Mouse (Mus musculus): ENCODE measurements around the gene Aqp9. TPM values are rescaled to one million over a fixed set of nuclear protein-coding genes. Genes with fewer than 3 reads are reported as not detected.
A peak's percentile ranks its signal among the peaks of the same experiment; 100 is the strongest.

The Aqp9 gene
- polyA plus RNA-seq, 1 experiment from 2014 or later, result 9.3 TPM

DNA sequence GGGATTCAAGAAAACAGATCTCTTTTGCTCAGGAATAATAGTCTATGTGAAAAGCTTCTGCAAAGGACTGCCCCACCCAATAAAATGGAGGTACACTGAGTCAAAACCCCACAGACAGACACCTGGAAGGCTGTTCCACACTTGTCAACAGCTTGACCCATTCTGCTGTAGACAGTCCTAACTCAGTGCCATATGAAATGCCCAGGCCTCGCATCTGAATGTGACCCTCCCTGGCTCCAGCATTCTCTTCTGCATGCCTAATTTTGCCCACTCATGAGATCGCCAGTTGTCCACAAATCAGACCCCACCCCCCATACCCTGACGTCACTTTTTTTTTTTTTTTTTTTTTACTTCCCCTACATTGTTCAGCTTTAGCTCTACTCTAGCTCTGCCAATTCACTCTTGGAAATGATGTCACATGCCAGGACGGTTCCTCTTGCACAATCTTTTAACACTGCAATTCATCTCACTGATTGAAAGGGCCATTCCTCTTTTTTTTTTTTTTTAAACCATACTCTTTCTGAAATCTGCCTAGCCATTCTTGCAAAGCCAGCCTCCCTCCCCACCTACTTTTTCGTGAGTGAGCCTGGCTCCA, 1.5 kb downstream of the Aqp9 start:
- H3K4me3 ChIP-seq (replicated peaks), result peak overlapping the region; percentile 24
- peak overlapping the region; percentile 56 for H3K9ac ChIP-seq
- H3K27ac ChIP-seq, result peak overlapping the region; percentile 99
- ATAC-seq (ENCODE audit: low read depth) (no peak), DNase-seq (no peak)
- H3K4me1 ChIP-seq (replicated peaks), result peaks cover 80% of the 10 kb centered on the region
- H3K27me3 ChIP-seq, result no peaks in the 10 kb centered on the region
- peak overlapping the region; percentile 60 for H3K4me2 ChIP-seq
- WGBS (ENCODE audit: insufficient replicate concordance), result 27% methylated on average over 5 of the region's 5 CpGs
- H3K36me3 ChIP-seq, result no peaks in the 10 kb centered on the region
- H3K9me3 ChIP-seq (replicated peaks), result no peaks in the 10 kb centered on the region

DNA sequence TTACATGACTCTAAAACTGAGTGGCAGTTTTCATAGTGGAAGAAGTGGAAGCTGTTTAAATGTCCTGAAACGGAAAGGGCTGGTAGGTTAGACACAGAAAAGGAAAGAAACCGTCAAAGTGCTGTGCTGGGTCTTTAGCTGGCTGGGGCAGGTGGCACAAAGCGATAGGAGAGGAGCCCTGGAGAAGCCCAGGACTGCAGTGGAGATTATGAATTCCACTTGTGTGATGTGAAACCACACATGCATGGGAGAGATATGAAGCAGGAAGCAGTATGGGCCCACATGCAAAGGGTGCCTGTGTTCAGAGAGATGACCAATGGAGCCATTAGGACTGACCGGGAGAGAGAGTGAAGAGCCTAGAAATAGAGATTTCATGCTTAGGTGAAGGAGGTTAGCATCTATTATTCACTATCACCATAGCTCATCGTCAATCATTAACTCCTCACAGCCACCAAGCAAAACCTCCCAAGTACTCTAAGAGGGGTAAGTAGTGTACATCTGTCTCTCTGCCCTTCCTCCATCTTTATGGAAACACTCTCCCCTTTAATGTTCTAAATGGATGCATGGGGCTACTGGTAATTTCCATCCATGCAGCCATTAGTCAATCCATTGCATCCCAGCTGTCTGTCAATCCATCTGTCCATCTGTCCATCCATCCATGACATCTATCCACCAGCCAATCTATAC, 2.3 kb downstream of the Aqp9 start:
- Histone ChIP-seq H3K36me3 (no peaks in the 10 kb centered on the region), H3K4me1 (replicated peaks) (peaks cover 83% of the 10 kb centered on the region), H3K27ac (peak overlapping the region; percentile 99), H3K9ac (peak overlapping the region; percentile 73), H3K27me3 (no peaks in the 10 kb centered on the region), H3K4me3 (replicated peaks) (peak overlapping the region; percentile 29), H3K4me2 (peak overlapping the region; percentile 60), H3K9me3 (replicated peaks) (no peaks in the 10 kb centered on the region)
- ATAC-seq (ENCODE audit: low read depth), result peak; percentile 94
- DNase-seq, result peak; percentile 89
- 26% methylated on average over 5 of the region's 5 CpGs for WGBS (ENCODE audit: insufficient replicate concordance)

GRCm38 (mm10) chr9:71165510-71165909, 3.0 kb downstream of the Aqp9 start:
- Histone ChIP-seq H3K36me3 (no peaks in the 10 kb centered on the region), H3K4me3 (replicated peaks) (peak overlapping the region; percentile 29; the same call in 1 of the 2 replicates), H3K9ac (peak overlapping the region; percentile 73), H3K4me1 (replicated peaks) (peaks cover 89% of the 10 kb centered on the region), H3K9me3 (replicated peaks) (no peaks in the 10 kb centered on the region), H3K27me3 (no peaks in the 10 kb centered on the region), H3K27ac (peak overlapping the region; percentile 99), H3K4me2 (peak overlapping the region; percentile 60)
- peak; percentile 35 for ATAC-seq (ENCODE audit: low read depth)
- 11% methylated on average over 2 of the region's 2 CpGs for WGBS (ENCODE audit: insufficient replicate concordance)
- no peak for DNase-seq

DNA sequence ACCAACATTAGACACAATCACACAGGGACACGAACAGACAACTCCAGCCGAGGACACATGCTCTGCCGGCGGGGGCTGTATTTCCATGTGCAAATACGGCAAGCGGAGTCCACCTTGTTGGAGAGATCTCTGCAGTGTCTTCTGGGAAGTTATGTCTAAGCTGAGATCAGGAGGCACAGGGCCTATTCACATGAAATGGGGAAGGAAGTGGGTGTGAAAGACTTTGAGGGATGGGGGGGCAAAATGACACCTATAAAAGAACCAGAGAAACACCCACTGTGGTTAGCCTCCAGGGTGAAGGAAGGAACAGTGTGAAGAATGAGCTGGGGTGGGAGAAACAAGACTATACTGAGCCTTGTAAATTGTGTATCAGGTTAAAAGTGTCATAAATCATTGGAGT, 3.4 kb downstream of the Aqp9 start:
- Histone ChIP-seq H3K4me3 (replicated peaks) (peak overlapping the region; percentile 29), H3K27ac (peak overlapping the region; percentile 99)
- WGBS (ENCODE audit: insufficient replicate concordance), result 24% methylated on average over 6 of the region's 6 CpGs

GRCm38 (mm10) chr9:71164353-71164752, 4.1 kb downstream of the Aqp9 start:
- Histone ChIP-seq H3K27ac (peak overlapping the region; percentile 99), H3K9me3 (replicated peaks) (no peaks in the 10 kb centered on the region), H3K4me2 (peak overlapping the region; percentile 60), H3K27me3 (no peaks in the 10 kb centered on the region), H3K36me3 (no peaks in the 10 kb centered on the region), H3K4me1 (replicated peaks) (peaks cover 98% of the 10 kb centered on the region), H3K4me3 (replicated peaks) (peak overlapping the region; percentile 28; the same call in 1 of the 2 replicates), H3K9ac (peak overlapping the region; percentile 73)
- 63% methylated on average over 3 of the region's 3 CpGs for WGBS (ENCODE audit: insufficient replicate concordance)
- DNase-seq (no peak), ATAC-seq (ENCODE audit: low read depth) (peak; percentile 6; the same call in 1 of the 2 replicates)

More for the DNA sequence above, 3.4 kb downstream of the Aqp9 start:
- ATAC-seq (ENCODE audit: low read depth), result no peak
- no peaks in the 10 kb centered on the region for H3K36me3 ChIP-seq
- H3K4me1 ChIP-seq (replicated peaks), result peaks cover 94% of the 10 kb centered on the region
- no peak for DNase-seq
- H3K9ac ChIP-seq, result peak overlapping the region; percentile 73
- no peaks in the 10 kb centered on the region for H3K27me3 ChIP-seq
- H3K4me2 ChIP-seq, result peak overlapping the region; percentile 60
- H3K9me3 ChIP-seq (replicated peaks), result no peaks in the 10 kb centered on the region

GRCm38 (mm10) chr9:71162858-71163740, 5.4 kb downstream of the Aqp9 start:
- DNase-seq (no peak), ATAC-seq (ENCODE audit: low read depth) (peak; percentile 17; the same call in 1 of the 2 replicates)
- peak overlapping the region; percentile 99 for H3K27ac ChIP-seq
- H3K9me3 ChIP-seq (replicated peaks), result no peaks in the 10 kb centered on the region
- H3K36me3 ChIP-seq, result no peaks in the 10 kb centered on the region
- H3K27me3 ChIP-seq, result no peaks in the 10 kb centered on the region
- H3K4me1 ChIP-seq (replicated peaks), result peaks cover 98% of the 10 kb centered on the region
- peak overlapping the region; percentile 46 for H3K4me3 ChIP-seq (replicated peaks)
- peak overlapping the region; percentile 60 for H3K4me2 ChIP-seq
- H3K9ac ChIP-seq, result peak overlapping the region; percentile 70
- WGBS (ENCODE audit: insufficient replicate concordance), result 28% methylated on average over 12 of the region's 12 CpGs

- 26% methylated on average over 8 of the region's 8 CpGs for WGBS (ENCODE audit: insufficient replicate concordance)
- H3K9ac ChIP-seq, result peak overlapping the region; percentile 70
- DNase-seq, result no peak
- peak overlapping the region; percentile 99 for H3K27ac ChIP-seq
- H3K27me3 ChIP-seq, result no peaks in the 10 kb centered on the region
- H3K4me2 ChIP-seq, result peak overlapping the region; percentile 60
- H3K4me3 ChIP-seq (replicated peaks), result peak overlapping the region; percentile 46
- no peaks in the 10 kb centered on the region for H3K36me3 ChIP-seq
- peaks cover 99% of the 10 kb centered on the region for H3K4me1 ChIP-seq (replicated peaks)
- ATAC-seq (ENCODE audit: low read depth), result no peak
- H3K9me3 ChIP-seq (replicated peaks), result no peaks in the 10 kb centered on the region
Measured at GRCm38 (mm10) chr9:71162131-71162857, 6.2 kb downstream of the Aqp9 start.

DNA sequence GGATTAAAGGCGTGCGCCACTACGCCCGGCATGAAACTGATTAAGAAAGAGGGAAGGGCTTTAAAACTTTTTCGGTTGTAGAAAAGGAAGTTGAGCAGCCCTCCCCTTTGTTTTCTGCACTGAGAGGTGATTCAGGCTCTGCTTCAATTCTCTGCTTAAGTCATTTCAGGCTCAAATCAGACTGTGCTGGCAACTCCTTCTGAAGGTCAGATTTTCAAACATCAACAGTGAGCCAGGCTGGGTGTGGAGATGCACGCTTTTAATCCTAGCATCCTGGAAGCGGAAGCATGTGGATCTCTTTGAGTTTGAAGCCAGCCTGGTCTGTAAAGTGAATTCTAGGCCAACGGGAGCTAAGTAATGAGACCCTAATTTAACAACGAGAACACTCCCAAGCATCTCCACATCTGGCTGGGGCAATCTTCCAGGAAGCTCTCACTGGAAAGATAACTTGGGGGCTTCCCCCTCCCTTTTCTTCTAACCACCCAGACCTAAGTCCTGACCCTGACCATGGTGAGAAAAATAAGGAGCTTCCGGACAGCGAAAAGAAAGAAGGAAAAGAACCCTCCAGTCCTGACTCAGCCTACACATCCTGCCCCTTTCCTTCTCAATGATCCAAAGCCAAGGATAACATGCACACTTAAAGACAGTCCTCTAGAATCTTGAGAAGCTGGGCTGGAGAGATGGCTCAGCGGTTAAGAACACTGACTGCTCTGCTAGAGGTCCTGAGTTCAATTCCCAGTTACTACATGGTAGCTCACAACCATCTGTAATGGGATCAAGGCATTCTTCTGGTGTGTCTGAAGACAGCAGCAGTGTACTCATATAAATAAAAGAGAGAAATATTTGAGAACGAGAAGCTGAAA, 7.4 kb downstream of the Aqp9 start:
- DNase-seq, result no peak
- no peak for ATAC-seq (ENCODE audit: low read depth)
- Histone ChIP-seq H3K36me3 (no peaks in the 10 kb centered on the region), H3K27me3 (no peaks in the 10 kb centered on the region), H3K4me2 (peak overlapping the region; percentile 36), H3K4me3 (replicated peaks) (peak overlapping the region; percentile 29), H3K27ac (peak overlapping the region; percentile 88), H3K4me1 (replicated peaks) (peaks cover 99% of the 10 kb centered on the region), H3K9ac (peak overlapping the region; percentile 49), H3K9me3 (replicated peaks) (no peaks in the 10 kb centered on the region)
- WGBS (ENCODE audit: insufficient replicate concordance), result 52% methylated on average over 13 of the region's 13 CpGs

- H3K9me3 ChIP-seq (replicated peaks), result no peaks in the 10 kb centered on the region
- 80% methylated on average over 5 of the region's 5 CpGs for WGBS (ENCODE audit: insufficient replicate concordance)
- H3K4me3 ChIP-seq (replicated peaks), result no peak overlapping the region
- ATAC-seq (ENCODE audit: low read depth) (no peak), DNase-seq (no peak)
- no peak overlapping the region for H3K4me2 ChIP-seq
- peaks cover 99% of the 10 kb centered on the region for H3K4me1 ChIP-seq (replicated peaks)
- H3K27ac ChIP-seq, result peak overlapping the region; percentile 96
- H3K27me3 ChIP-seq, result no peaks in the 10 kb centered on the region
- no peak overlapping the region; the same call in 1 of the 2 replicates for H3K9ac ChIP-seq
- H3K36me3 ChIP-seq, result no peaks in the 10 kb centered on the region
Measured at GRCm38 (mm10) chr9:71159686-71160085, 8.8 kb downstream of the Aqp9 start.

DNA sequence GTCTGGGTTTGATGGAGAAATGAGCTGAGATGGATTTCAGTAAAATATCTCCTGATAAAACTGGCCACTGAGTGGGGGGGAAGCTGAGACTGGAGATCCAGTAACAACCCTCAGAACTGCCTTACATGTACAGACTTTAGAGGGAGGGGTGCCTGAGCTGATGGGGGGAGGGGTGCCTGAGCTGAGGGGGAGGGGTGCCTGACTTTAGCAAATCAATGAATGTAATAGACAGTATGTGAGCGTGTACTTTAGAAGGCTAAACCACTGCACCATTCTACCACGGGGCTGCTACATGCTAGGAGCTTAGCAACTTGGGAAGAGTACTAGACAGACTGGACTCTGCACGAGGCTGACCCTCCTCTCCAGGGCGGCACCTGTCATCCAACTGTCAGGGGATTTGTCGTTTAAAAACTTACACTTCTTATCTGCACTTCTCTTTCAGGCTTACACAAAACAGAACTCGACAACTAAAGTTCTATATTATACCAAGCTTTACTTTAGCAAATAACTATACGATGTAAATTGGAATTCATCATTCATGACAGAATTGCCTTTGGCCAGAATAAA, 9.3 kb downstream of the Aqp9 start:
- H3K4me1 ChIP-seq (replicated peaks), result peaks cover 99% of the 10 kb centered on the region
- DNase-seq, result no peak
- no peaks in the 10 kb centered on the region for H3K9me3 ChIP-seq (replicated peaks)
- peak overlapping the region; percentile 58; the same call in 1 of the 2 replicates for H3K4me2 ChIP-seq
- no peak for ATAC-seq (ENCODE audit: low read depth)
- 42% methylated on average over 7 of the region's 7 CpGs for WGBS (ENCODE audit: insufficient replicate concordance)
- no peaks in the 10 kb centered on the region for H3K36me3 ChIP-seq
- H3K27ac ChIP-seq, result peak overlapping the region; percentile 96
- peak overlapping the region; percentile 67 for H3K9ac ChIP-seq
- no peaks in the 10 kb centered on the region for H3K27me3 ChIP-seq
- no peak overlapping the region for H3K4me3 ChIP-seq (replicated peaks)

All from liver, embryonic 13.5 days (tissue).